Mouse (Mus musculus): ENCODE measurements around the gene Klrg2. TPM values are rescaled to one million over a fixed set of nuclear protein-coding genes. Genes with fewer than 3 reads are reported as not detected.

The Klrg2 gene
- polyA plus RNA-seq, 1 experiment: 5.3 TPM

GRCm38 (mm10) chr6:38662714-38663615 is 25.9 kb upstream of the Klrg2 start, which contains the start of gene Clec2l:
TSS of gene Clec2l (plus strand) at chr6:38663069.
- Histone ChIP-seq H3K4me1 (ENCODE audit: control insufficient read depth, insufficient read depth, low read length) (no peaks in the 10 kb centered on the region), H3K4me3 (replicated peaks; ENCODE audit: extremely low read depth, low read depth, low read length) (peak within 1 kb of the TSS; percentile 4)
- no peak for DNase-seq
- 2% methylated on average over 84 of the region's 84 CpGs for WGBS
- no peak for TF ChIP-seq CTCF (IDR thresholded peaks at IDR 0.05; ENCODE audit: insufficient read depth, low read length)
- TF ChIP-seq POLR2A (IDR thresholded peaks at IDR 0.05; ENCODE audit: borderline replicate concordance, extremely low read depth, low read depth, low read length): no peak

- TF ChIP-seq CTCF (IDR thresholded peaks at IDR 0.05; ENCODE audit: insufficient read depth, low read length) (no peak), POLR2A (IDR thresholded peaks at IDR 0.05; ENCODE audit: borderline replicate concordance, extremely low read depth, low read depth, low read length) (no peak)
- H3K4me1 ChIP-seq (ENCODE audit: control insufficient read depth, insufficient read depth, low read length): no peaks in the 10 kb centered on the region
- 79% methylated on average over 4 of the region's 4 CpGs for WGBS
- no peak overlapping the region for H3K4me3 ChIP-seq (replicated peaks; ENCODE audit: extremely low read depth, low read depth, low read length)
- no peak for DNase-seq
These were observed 24.6 kb upstream of the Klrg2 start for GRCm38 (mm10) chr6:38661626-38662025.

GRCm38 (mm10) chr6:38650263-38650937 is 13.4 kb upstream of the Klrg2 start:
- H3K4me3 ChIP-seq (replicated peaks; ENCODE audit: extremely low read depth, low read depth, low read length): no peak overlapping the region
- DNase-seq: peak; percentile 54
- TF ChIP-seq POLR2A (IDR thresholded peaks at IDR 0.05; ENCODE audit: borderline replicate concordance, extremely low read depth, low read depth, low read length) (no peak), CTCF (IDR thresholded peaks at IDR 0.05; ENCODE audit: insufficient read depth, low read length) (peak; percentile 95)
- 32% methylated on average over 14 of the region's 14 CpGs for WGBS
- no peaks in the 10 kb centered on the region for H3K4me1 ChIP-seq (ENCODE audit: control insufficient read depth, insufficient read depth, low read length)

GRCm38 (mm10) chr6:38649545-38649944 is 12.5 kb upstream of the Klrg2 start:
- Histone ChIP-seq H3K4me3 (replicated peaks; ENCODE audit: extremely low read depth, low read depth, low read length) (no peak overlapping the region), H3K4me1 (ENCODE audit: control insufficient read depth, insufficient read depth, low read length) (no peaks in the 10 kb centered on the region)
- no peak for DNase-seq
- WGBS: 64% methylated on average over 3 of the region's 3 CpGs
- no peak for TF ChIP-seq POLR2A (IDR thresholded peaks at IDR 0.05; ENCODE audit: borderline replicate concordance, extremely low read depth, low read depth, low read length)
- TF ChIP-seq CTCF (IDR thresholded peaks at IDR 0.05; ENCODE audit: insufficient read depth, low read length): peak; percentile 41

GRCm38 (mm10) chr6:38643039-38643438 is 6.0 kb upstream of the Klrg2 start:
- DNase-seq: no peak
- Histone ChIP-seq H3K4me1 (ENCODE audit: control insufficient read depth, insufficient read depth, low read length) (no peaks in the 10 kb centered on the region; the same call in 1 of the 2 replicates), H3K4me3 (replicated peaks; ENCODE audit: extremely low read depth, low read depth, low read length) (no peak overlapping the region)
- TF ChIP-seq POLR2A (IDR thresholded peaks at IDR 0.05; ENCODE audit: borderline replicate concordance, extremely low read depth, low read depth, low read length) (no peak), CTCF (IDR thresholded peaks at IDR 0.05; ENCODE audit: insufficient read depth, low read length) (no peak)
- 77% methylated on average over 3 of the region's 3 CpGs for WGBS

- TF ChIP-seq CTCF (IDR thresholded peaks at IDR 0.05; ENCODE audit: insufficient read depth, low read length) (no peak), POLR2A (IDR thresholded peaks at IDR 0.05; ENCODE audit: borderline replicate concordance, extremely low read depth, low read depth, low read length) (no peak)
- DNase-seq: no peak
- WGBS: 53% methylated on average over 5 of the region's 5 CpGs
These were observed 5.6 kb upstream of the Klrg2 start for GRCm38 (mm10) chr6:38642593-38642992.

GRCm38 (mm10) chr6:38641645-38642044 is 4.6 kb upstream of the Klrg2 start:
- H3K4me1 ChIP-seq (ENCODE audit: control insufficient read depth, insufficient read depth, low read length): peaks cover 3% of the 10 kb centered on the region; the same call in 1 of the 2 replicates
- no peak for DNase-seq
- no peak overlapping the region for H3K4me3 ChIP-seq (replicated peaks; ENCODE audit: extremely low read depth, low read depth, low read length)
- no peak for TF ChIP-seq POLR2A (IDR thresholded peaks at IDR 0.05; ENCODE audit: borderline replicate concordance, extremely low read depth, low read depth, low read length)
- TF ChIP-seq CTCF (IDR thresholded peaks at IDR 0.05; ENCODE audit: insufficient read depth, low read length): no peak
- WGBS: 49% methylated on average over 5 of the region's 5 CpGs

More at GRCm38 (mm10) chr6:38642593-38642992, 5.6 kb upstream of the Klrg2 start:
- Histone ChIP-seq H3K4me1 (ENCODE audit: control insufficient read depth, insufficient read depth, low read length) (no peaks in the 10 kb centered on the region; the same call in 1 of the 2 replicates), H3K4me3 (replicated peaks; ENCODE audit: extremely low read depth, low read depth, low read length) (no peak overlapping the region)

GRCm38 (mm10) chr6:38641228-38641627 is 4.2 kb upstream of the Klrg2 start:
- Histone ChIP-seq H3K4me1 (ENCODE audit: control insufficient read depth, insufficient read depth, low read length) (peaks cover 3% of the 10 kb centered on the region; the same call in 1 of the 2 replicates), H3K4me3 (replicated peaks; ENCODE audit: extremely low read depth, low read depth, low read length) (no peak overlapping the region)
- WGBS: 53% methylated on average over 5 of the region's 5 CpGs
- TF ChIP-seq CTCF (IDR thresholded peaks at IDR 0.05; ENCODE audit: insufficient read depth, low read length): no peak
- no peak for TF ChIP-seq POLR2A (IDR thresholded peaks at IDR 0.05; ENCODE audit: borderline replicate concordance, extremely low read depth, low read depth, low read length)
- no peak for DNase-seq

GRCm38 (mm10) chr6:38640401-38640800 is 3.4 kb upstream of the Klrg2 start:
- Histone ChIP-seq H3K4me3 (replicated peaks; ENCODE audit: extremely low read depth, low read depth, low read length) (no peak overlapping the region), H3K4me1 (ENCODE audit: control insufficient read depth, insufficient read depth, low read length) (peaks cover 3% of the 10 kb centered on the region; the same call in 1 of the 2 replicates)
- 41% methylated on average over 11 of the region's 11 CpGs for WGBS
- no peak for TF ChIP-seq POLR2A (IDR thresholded peaks at IDR 0.05; ENCODE audit: borderline replicate concordance, extremely low read depth, low read depth, low read length)
- no peak for TF ChIP-seq CTCF (IDR thresholded peaks at IDR 0.05; ENCODE audit: insufficient read depth, low read length)
- no peak for DNase-seq

All from lung, adult 2 months (tissue).